Mouse (Mus musculus) retina, postnatal 7 days (tissue): ENCODE data around the gene Tjap1.

Experiments used
- DNase-seq: peaks from one replicate; pipeline ENCODE4 v3.0.0-alpha.2; 2012; ENCODE audit warnings: low read depth, low spot score

Tjap1 gene

GRCm38 (mm10) chr17:46283140-46283539 is 314 bp upstream of the Tjap1 start:
- no peak for DNase-seq

GRCm38 (mm10) chr17:46278011-46278765 is 4.6 kb downstream of the Tjap1 start:
- DNase-seq, result no peak

- no peak for DNase-seq
Observed at GRCm38 (mm10) chr17:46277586-46277985, 5.2 kb downstream of the Tjap1 start.

- no peak for DNase-seq
Observed at GRCm38 (mm10) chr17:46275506-46275905, 7.3 kb downstream of the Tjap1 start.

GRCm38 (mm10) chr17:46275034-46275433 is 7.8 kb downstream of the Tjap1 start:
- no peak for DNase-seq

- no peak for DNase-seq
Observed at GRCm38 (mm10) chr17:46274465-46274864, 8.4 kb downstream of the Tjap1 start.

- no peak for DNase-seq
Observed at GRCm38 (mm10) chr17:46273803-46274236, 9.0 kb downstream of the Tjap1 start.

- DNase-seq, result no peak
Observed at GRCm38 (mm10) chr17:46272675-46273074, 10.2 kb downstream of the Tjap1 start.

GRCm38 (mm10) chr17:46272058-46272457 is 10.8 kb downstream of the Tjap1 start:
- DNase-seq, result no peak

- no peak for DNase-seq
Observed at GRCm38 (mm10) chr17:46269771-46270534, 12.9 kb downstream of the Tjap1 start.

- no peak for DNase-seq
Observed at GRCm38 (mm10) chr17:46268026-46268720, 14.7 kb downstream of the Tjap1 start.

- no peak for DNase-seq
Observed at GRCm38 (mm10) chr17:46267511-46267910, 15.3 kb downstream of the Tjap1 start.

GRCm38 (mm10) chr17:46266986-46267385 is 15.8 kb downstream of the Tjap1 start:
- no peak for DNase-seq

GRCm38 (mm10) chr17:46265918-46266618 is 16.8 kb downstream of the Tjap1 start:
- peak; percentile 64 for DNase-seq

GRCm38 (mm10) chr17:46265502-46265901 is 17.3 kb downstream of the Tjap1 start:
- no peak for DNase-seq

GRCm38 (mm10) chr17:46262201-46262694 is 20.6 kb downstream of the Tjap1 start:
- DNase-seq, result no peak

GRCm38 (mm10) chr17:46259675-46260074 is 23.2 kb downstream of the Tjap1 start:
- no peak for DNase-seq

- DNase-seq, result no peak
Observed at GRCm38 (mm10) chr17:46258279-46259053, 24.4 kb downstream of the Tjap1 start.

GRCm38 (mm10) chr17:46255147-46255546 is 27.7 kb downstream of the Tjap1 start:
- DNase-seq, result no peak

- peak; percentile 24 for DNase-seq
Observed at GRCm38 (mm10) chr17:46254106-46254505, 28.7 kb downstream of the Tjap1 start.
